Mouse (Mus musculus): Measurements from ENCODE around the gene Nfu1.

Nfu1 gene

DNA sequence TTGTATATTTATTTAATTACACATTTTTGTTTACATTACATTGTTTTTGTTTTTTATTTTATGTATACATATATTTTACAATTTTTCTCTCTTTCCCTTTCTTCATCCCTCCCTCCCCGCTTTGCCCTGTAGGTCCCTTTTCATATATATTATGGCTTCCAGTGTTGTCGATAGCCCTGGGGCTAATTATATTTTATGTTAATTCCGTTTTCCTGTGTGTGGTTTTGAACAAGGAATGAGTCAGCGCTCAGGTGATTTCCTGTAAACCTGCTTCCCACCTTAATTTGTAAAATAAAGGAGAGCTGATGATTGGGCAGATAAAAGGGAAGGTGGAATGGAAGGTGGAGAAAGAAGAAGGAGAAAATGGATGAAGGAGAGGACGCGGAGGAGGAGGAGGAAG, at the start of gene Nfu1:
Gene Nfu1 (plus strand): TSS at position 350 of the 400 bp plus-strand sequence.
- no peak for DNase-seq (ENCODE audit: low spot score in 2 of 2)

DNA sequence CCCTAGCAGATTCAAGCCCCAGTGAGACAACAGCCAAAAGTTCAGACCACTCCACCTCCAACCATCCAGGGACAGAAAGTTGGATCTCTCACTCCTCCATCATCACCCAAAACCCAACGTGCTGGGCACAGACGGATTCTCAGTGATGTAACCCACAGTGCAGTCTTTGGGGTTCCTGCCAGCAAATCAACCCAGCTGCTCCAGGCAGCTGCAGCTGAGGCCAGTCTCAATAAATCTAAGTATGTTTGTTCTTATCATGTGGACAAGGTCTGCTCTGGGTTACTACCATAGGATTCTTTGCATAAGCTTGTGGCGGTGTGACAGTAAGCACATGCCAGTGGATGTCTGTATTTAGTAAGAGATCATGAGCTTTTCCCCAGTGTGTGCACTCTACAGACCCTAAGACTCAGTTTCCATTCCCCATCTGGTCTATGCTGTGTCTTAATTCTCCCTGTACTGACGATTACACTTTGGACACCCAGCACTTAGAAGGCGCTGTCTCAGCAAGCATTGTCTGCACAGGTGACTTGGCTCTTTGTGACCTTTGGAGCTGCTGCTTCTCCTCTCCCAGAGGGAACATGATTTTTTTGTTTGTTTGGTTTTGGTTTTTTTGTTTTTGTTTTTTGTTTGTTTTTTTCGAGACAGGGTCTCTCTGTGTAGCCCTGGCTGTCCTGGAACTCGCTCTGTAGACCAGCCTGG, 44.9 kb upstream of the Nfu1 start:
- DNase-seq (ENCODE audit: low spot score in 2 of 2): no peak

DNA sequence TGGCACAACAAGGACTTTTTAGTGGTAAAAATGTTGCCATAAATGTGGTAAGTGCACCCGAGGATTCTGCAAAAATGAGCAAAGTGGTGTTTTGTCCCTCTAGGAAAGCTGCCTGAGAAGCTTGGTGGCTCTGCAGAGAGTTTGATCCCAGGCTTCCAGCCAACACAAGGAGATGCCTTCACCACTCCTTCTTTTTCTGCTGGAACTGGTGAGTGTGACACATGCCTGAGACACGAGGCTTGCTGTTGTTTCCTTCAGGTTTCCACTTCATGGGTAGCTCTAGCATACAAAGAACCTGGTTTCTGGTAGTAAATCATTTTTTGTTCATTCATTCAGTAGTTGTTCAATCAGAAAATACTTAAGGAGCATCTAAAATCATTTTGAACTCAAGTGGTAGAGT, 41.9 kb upstream of the Nfu1 start:
- DNase-seq (ENCODE audit: low spot score in 2 of 2): no peak

- DNase-seq (ENCODE audit: low spot score in 2 of 2): no peak
These were observed 35.1 kb upstream of the Nfu1 start for GRCm38 (mm10) chr6:86973956-86974355.

DNA sequence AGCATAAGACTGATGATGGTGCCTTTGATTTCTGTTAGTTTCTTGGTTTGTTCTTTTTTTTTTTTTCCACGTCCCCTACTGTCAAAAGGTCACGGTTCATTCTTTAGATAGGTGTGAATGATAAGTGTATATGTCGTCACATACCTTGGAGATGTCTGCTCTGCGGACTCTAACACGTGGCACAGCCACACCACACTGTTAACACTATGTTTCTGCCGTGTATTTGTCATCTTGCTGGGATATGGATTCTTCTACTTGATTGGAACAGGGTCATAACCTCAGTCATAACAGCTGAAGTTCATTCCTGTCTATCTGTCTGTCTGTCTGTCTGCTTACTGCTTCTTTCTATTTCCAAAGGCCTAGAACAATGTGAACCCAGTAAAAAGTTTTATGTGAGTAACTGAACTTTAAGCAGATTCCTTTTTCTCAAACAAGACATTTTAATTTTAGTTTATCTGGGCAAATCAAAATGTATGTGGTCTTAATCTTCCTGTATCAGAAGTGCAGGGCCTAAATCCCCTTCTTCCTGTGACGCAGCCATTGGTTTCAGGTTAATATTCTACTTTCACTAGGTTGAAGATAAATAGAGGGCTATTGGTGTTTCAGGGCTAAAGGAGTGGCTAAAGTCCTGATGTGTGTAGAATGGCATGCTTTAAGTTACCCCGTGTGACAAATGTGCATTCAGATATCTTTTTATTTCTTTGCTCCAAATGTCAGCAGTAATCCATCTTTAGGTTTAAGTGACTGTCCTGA, 30.7 kb upstream of the Nfu1 start:
- no peak for DNase-seq (ENCODE audit: low spot score in 2 of 2)

DNA sequence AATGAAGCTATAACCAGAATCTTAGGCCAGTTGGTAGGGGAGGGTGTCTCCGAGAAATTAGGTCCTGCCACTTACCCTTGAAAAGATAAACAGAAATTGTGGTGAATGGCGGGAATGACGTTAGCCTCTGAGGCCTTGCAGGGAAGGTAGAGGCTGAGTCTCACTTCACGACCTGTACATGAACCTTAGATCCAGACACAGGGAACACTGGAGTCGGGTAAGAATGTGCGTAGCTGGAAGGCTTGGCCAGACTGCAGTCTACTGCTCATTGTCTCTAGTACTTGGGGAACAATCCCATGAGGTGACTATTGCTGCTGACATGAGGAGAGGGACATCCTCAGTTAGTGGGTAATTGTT, 30.1 kb upstream of the Nfu1 start:
- no peak for DNase-seq (ENCODE audit: low spot score in 2 of 2)

- DNase-seq (ENCODE audit: low spot score in 2 of 2): no peak
These were observed 27.8 kb upstream of the Nfu1 start for GRCm38 (mm10) chr6:86981206-86981605.

- no peak for DNase-seq (ENCODE audit: low spot score in 2 of 2)
These were observed 23.5 kb upstream of the Nfu1 start for GRCm38 (mm10) chr6:86985314-86986106.

- no peak for DNase-seq (ENCODE audit: low spot score in 2 of 2)
These were observed 19.5 kb upstream of the Nfu1 start for GRCm38 (mm10) chr6:86989576-86989975.

GRCm38 (mm10) chr6:86991041-86991440, 18.0 kb upstream of the Nfu1 start:
- DNase-seq (ENCODE audit: low spot score in 2 of 2): no peak

DNA sequence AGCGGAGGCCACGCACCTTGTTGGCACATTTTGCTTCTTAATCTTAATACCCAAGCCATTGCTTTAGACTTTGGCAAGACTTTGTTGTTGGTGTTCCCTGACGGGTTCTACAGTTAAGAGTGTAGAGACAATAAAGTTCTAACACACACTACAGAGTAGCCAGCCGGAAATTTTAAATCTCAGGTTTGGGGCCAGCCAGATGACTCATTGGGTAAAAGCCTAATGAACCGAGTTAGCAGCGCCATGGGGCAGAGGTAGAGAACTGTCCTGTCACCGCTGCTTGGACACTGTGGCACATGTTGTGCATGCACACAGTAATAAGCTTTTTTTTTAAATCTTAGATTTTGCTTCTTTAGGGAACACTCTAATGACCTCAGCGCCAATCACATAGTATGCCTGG, 16.7 kb upstream of the Nfu1 start:
- DNase-seq (ENCODE audit: low spot score in 2 of 2): no peak

DNA sequence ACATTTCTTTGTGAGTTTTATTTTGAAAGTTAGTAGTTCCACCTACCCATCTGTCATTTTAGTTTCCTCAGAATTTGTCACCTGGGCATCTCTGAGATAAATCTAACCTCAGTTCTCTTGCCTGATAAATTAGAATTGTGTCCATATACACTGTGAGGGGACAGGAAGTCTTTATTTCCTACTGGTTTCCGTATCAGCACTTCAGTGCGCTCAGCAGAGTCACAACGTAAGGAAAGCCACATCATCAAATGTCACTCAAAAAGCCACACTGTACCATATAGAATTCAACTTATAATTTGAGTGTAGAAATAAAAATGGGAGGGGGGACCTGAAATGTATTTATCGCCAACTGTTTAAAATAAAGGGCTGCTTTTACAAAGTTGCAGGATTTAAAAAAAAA, 14.8 kb upstream of the Nfu1 start:
- DNase-seq (ENCODE audit: low spot score in 2 of 2): no peak

DNA sequence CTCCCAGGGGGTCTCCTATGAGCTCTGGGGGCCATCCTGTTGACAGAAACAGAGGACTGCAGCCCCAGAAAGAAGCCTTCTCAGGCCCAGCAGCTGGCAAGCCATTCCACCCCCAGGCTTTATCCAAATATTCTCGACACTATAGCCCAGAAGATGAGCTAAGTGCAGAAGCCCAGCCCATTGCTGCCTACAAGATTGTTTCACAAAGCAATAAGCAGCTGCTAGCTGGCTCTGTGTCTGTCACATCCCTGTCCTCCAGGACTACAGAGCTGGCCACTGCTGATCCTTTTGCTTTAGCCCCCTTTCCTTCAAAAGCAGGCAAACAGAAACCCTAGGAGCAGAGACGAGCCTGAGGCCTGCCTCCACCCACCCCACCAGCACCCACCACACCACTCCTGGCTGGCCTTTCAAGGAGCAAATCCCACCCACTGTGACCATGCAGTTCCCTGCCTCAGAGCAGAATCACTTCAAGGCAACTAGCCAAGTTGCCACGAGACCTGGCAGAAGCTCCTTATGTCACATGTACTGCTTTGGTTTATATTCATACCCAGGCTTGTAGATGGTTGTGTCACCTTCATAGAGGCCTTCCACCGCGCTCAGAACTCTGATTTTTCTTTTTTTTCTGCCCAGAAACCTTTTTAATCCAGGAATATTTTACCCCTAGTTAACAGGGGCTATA, 12.3 kb upstream of the Nfu1 start:
- DNase-seq (ENCODE audit: low spot score in 2 of 2): peak; percentile 53 to 58

GRCm38 (mm10) chr6:86997360-86997759, 11.7 kb upstream of the Nfu1 start:
- DNase-seq (ENCODE audit: low spot score in 2 of 2): no peak

- no peak for DNase-seq (ENCODE audit: low spot score in 2 of 2)
These were observed 7.0 kb upstream of the Nfu1 start for GRCm38 (mm10) chr6:87001995-87002394.

DNA sequence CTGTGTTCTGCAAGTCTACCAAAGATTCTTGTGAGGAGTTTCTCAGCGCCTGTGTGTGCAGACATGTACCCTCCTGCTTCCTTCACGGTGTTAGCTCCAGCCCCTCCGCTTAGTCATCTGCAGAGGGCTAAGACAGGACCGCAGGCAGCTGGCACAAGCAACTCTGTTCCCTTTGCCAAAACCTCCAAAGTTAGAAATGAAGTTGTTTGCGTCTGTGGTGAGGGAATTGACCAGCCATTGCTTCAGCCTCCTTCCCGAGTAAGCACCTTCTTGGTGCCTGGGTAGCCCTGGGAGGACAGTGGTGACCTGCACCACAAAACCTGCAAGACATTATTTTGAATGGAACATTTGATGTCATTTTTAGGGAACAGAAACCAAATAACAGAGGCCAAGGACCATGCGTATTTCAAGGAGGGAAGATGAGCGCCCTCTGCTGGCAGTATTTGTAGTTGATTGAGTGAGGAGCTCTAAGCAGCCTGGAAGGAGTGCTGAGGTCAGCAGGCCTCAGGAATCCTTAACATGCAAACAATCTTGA, 6.4 kb upstream of the Nfu1 start:
- DNase-seq (ENCODE audit: low spot score in 2 of 2): peak; percentile 85 to 88

DNA sequence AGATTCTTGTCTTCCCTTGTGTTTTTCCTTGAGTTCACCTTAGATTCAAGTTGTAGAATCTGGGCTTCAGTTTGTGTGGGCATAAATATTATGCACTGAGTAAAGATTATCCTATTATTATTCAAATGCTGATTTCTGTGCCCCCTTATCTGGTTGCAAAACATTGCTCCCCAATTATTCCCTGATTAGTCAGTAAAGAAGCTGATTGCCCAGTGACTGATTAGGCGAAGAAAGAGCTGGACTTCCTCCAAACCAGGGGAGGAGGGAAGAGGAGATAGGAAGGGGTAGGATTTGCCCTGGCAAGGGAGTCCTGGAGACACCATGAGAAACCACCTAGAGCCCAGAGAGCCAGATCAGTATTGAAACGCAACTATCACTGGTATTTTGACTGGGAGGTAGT, 4.9 kb upstream of the Nfu1 start:
- no peak for DNase-seq (ENCODE audit: low spot score in 2 of 2)

DNA sequence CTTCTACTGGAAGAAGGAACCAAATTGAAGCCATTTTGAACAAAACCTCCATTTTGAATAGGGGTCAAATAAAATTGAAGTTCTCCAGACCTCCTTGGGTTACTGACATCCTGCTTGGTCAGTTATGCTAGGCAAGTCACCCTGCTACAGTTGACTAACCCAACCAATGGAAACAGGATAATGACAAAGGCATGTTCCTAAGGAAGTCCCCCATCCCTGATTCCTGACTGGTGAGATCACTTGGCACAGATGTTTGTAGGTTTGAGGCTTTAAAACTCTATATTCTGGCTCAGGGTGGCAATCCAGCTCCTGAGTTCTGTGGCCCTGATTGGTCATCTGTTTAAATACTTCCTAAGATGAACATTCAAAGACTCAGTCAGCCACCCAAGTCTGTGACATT, 3.5 kb upstream of the Nfu1 start:
- no peak for DNase-seq (ENCODE audit: low spot score in 2 of 2)

DNA sequence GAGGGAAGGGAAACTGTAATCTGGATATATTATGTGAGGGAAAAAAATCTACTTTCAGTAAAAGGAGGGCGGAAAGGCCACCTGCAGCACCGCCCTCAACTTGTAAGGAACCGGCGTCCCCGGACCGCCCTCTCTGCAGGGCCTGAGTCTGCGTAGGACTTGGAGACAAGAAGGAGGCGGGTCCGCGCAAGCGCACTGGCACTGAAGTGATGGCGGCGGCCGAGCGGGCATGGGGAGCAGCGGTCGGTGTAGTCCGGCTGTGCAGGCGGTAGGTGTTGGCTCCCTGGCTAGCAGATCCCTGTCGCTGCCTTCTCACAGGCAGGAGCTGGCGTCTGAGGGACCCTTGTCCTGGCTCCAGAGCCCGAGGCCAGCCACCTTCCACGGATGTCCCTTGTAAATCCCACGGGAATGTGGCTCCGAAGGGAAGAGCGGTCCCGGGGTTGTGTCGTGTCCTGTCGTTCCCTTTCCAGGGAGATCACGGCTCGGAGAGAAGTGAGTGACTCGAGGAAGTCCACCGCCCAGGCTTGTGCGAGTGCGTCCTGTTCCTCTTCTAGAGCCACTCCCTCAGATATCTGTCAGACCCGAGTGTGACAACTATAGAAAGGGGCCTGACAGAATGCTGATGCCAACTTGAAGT, 774 bp downstream of the Nfu1 start:
- peak; percentile 95 to 96 for DNase-seq (ENCODE audit: low spot score in 2 of 2)

DNA sequence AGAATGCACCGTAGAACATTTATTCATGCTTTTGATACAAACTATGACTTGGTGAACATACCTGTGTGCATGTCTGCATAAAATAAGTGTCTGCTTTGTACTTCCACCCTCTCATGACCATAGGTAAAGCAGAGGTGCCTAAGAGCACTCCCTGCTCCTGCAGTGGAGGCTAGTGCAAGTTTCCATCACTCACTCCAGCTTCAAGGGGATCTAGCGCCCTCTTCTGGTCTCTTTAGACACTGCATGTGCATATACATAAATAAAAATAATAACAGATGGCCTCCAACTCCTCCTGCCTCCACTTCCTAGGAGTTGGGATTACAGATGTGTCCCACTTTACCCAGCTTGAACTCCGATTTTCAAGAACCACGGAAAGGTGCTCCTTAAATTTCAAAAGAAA, 7.9 kb downstream of the Nfu1 start:
- DNase-seq (ENCODE audit: low spot score in 2 of 2): no peak

- no peak for DNase-seq (ENCODE audit: low spot score in 2 of 2)
These were observed 9.8 kb downstream of the Nfu1 start for GRCm38 (mm10) chr6:87018874-87019273.

Measured in right cerebral cortex, postnatal 10 days (tissue).